Mouse (Mus musculus) brain, adult 2 months (tissue): ENCODE data around the gene Zfp292.

Source experiments
- DNase-seq: peaks from one replicate; pipeline ENCODE4 v3.0.0; 2011; ENCODE audit warnings: low read depth, low spot score

Zfp292 gene

DNA sequence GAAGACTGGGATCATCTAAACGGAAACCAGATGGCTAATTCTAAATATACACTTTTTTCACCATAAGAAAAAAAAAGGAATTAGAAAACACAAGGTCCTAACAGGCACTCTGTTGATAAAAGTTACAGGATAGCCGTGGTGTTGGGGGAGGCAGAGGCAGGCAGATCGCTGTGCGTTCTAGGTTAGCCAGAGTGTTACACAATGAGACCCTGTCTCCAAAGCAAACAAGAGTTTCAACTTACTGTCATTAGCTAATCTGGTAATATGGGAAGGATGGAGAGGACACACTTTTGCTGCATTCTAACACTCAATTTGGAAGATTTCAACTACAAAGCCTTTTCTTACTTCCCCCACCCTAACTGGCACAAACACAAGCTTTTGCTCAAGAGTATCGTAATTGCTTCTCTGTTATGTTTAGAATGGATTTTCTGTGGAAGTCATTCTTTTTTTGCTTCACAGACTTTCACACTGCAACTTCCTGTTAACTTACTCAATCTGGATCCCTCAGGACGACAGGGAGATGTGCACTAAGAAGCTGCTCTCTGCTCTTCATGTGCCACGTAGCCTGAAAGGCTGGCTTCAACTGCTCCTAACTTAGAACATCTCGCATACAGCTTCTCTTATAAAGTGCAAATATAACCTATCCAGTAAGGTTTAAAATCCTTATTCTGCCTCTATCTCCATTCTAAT is 85.3 kb downstream of the Zfp292 start:
- DNase-seq = peak; percentile 27

- DNase-seq = no peak
These were observed 86.5 kb downstream of the Zfp292 start for GRCm38 (mm10) chr4:34796294-34796693.

DNA sequence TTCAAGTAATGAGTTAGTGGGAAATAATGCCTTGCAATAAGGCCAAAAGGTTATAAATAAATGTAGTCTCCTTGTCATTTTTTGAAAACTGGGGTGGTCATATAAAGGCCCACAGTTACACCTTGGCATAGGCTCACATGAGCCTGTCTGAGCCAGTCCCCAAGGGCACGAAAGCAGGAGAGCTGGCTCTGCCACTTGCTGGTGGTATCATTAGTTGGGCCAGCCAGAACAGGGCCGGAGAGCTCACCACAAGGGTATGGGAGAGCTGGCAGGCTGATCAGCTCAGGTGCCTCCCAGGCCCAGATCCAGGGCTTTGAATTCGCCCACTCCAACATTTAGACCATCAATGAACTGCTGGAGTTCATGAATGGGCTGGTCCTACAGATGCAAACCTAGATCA is 96.3 kb downstream of the Zfp292 start:
- no peak for DNase-seq

- no peak for DNase-seq
These were observed 97.1 kb downstream of the Zfp292 start for GRCm38 (mm10) chr4:34785646-34786045.

GRCm38 (mm10) chr4:34784865-34785264 is 97.9 kb downstream of the Zfp292 start:
- no peak for DNase-seq

GRCm38 (mm10) chr4:34782730-34783129 is 100.0 kb downstream of the Zfp292 start:
- DNase-seq = no peak

DNA sequence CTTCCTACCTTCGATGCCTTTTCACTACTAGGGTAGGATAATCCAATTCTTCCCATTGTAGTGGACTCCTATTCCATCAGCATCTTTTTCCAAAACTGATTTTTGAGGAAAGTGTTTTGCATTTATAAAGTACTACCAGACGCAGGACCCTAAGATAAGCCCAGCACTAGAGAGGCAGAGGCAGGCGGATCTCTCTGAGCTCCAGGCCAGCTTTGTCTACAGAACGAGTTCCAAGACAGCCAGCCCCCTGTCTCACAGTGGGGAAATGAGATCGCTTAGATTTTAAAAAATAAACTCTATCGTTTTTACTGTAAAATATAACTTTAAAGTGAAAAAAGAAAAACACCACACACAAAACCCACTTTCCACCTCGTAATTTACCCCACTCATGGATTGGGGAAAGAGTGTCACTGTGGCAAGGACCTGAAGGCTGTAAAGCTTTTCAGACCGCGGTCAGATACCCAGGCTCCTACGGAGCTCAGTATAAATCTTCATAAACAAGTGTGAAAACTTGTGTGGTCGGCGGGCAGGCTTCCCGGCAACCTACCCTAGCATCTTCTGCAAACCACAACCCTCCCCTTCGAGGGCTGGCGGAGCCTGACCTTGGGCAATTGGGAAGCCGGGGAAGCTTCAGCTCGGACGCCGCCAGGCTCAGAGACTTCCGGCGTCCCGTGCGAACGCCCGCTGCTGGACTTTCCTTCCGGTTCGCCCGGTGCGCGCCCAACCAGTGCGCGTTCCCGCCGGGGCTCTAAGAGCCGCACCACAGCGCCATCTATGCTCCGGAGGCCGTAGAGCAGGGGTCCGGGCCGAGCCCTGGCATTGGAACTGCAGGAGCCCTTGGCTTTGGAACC is 104.9 kb downstream of the Zfp292 start, which contains the start of gene Smim8:
Gene Smim8, minus strand, starts transcription at position 747 of the 851 bp plus-strand sequence.
- peak; percentile 97 for DNase-seq

- no peak for DNase-seq
These were observed 110.9 kb downstream of the Zfp292 start for GRCm38 (mm10) chr4:34771652-34772371.

GRCm38 (mm10) chr4:34756163-34756562 is 126.6 kb downstream of the Zfp292 start, which contains the start of gene Gm136:
Gene Gm136, minus strand, starts transcription at chr4:34756263.
- peak; percentile 17 for DNase-seq
